Mouse (Mus musculus): ENCODE data around the gene Lsm12.

DNA sequence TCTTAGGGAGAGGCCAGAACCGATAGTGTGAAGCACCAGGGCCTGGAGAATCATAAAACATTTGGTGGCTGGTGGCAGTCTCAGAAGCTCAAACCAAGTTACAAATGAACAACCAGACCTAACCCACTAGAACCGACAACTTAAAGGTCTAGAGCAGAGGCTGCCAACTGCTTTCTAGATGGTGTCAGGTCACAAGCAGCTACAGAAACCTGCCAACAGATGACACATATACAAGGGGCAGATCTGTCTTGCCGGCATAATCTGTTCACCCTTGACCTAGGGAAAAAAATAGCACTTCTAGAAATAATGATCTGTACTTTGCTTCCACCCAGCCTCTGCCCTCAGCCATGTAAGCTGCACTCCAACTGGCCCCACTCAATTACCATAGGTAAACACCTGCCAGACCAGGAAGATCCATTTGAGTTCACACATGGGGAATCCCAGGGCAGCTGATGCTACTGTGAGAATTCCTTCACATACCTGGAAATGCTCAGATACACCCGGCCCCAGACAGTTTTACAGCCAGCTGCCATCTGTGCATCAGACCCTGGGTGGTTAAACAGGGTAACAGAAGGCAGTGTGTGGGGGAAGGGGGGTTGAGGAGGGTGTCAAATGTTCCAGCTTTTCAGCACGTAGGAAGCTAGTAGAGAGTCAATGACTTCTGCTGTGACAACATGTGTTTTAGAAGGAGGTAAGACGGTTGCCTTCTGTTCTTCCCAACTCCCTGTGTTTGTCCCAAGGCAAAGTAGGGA is 18.9 kb downstream of the Lsm12 start:
- TF ChIP-seq CTCF (IDR thresholded peaks at IDR 0.05; ENCODE audit: low read depth) (no peak), EP300 (IDR thresholded peaks at IDR 0.05; ENCODE audit: low read depth) (no peak)

Data from liver, embryonic 14.5 days (tissue).